Mouse (Mus musculus): ENCODE results near the gene Pdk1.
"Not testable (repeated sequence)": the region's sequence is repeated elsewhere in the genome, so short reads cannot be mapped to it uniquely, and the experiment has no call there.

Gene Pdk1

GRCm38 (mm10) chr2:71874422-71874821 is 1.4 kb downstream of the Pdk1 start:
- no peak for DNase-seq (ENCODE audit: low spot score in 2 of 2)

- no peak for DNase-seq (ENCODE audit: low spot score in 2 of 2)
Measured at GRCm38 (mm10) chr2:71874836-71875235, 1.8 kb downstream of the Pdk1 start.

GRCm38 (mm10) chr2:71877865-71878264 is 4.8 kb downstream of the Pdk1 start:
- DNase-seq (ENCODE audit: low spot score in 2 of 2) = no peak

- DNase-seq (ENCODE audit: low spot score in 2 of 2) = no peak
Measured at GRCm38 (mm10) chr2:71878441-71878840, 5.4 kb downstream of the Pdk1 start.

GRCm38 (mm10) chr2:71878943-71879342 is 5.9 kb downstream of the Pdk1 start:
- DNase-seq (ENCODE audit: low spot score in 2 of 2) = no peak

GRCm38 (mm10) chr2:71882914-71883651 is 10.1 kb downstream of the Pdk1 start:
- no peak for DNase-seq (ENCODE audit: low spot score in 2 of 2)

GRCm38 (mm10) chr2:71887269-71887668 is 14.2 kb downstream of the Pdk1 start:
- no peak for DNase-seq (ENCODE audit: low spot score in 2 of 2)

GRCm38 (mm10) chr2:71888437-71888836 is 15.4 kb downstream of the Pdk1 start:
- no peak for DNase-seq (ENCODE audit: low spot score in 2 of 2)

GRCm38 (mm10) chr2:71891536-71891935 is 18.5 kb downstream of the Pdk1 start:
- no peak for DNase-seq (ENCODE audit: low spot score in 2 of 2)

GRCm38 (mm10) chr2:71892741-71893349 is 19.8 kb downstream of the Pdk1 start:
- no peak for DNase-seq (ENCODE audit: low spot score in 2 of 2)

GRCm38 (mm10) chr2:71895596-71896286 is 22.7 kb downstream of the Pdk1 start:
- DNase-seq (ENCODE audit: low spot score in 2 of 2) = no peak

- no peak for DNase-seq (ENCODE audit: low spot score in 2 of 2)
Measured at GRCm38 (mm10) chr2:71897420-71897819, 24.4 kb downstream of the Pdk1 start.

- no peak for DNase-seq (ENCODE audit: low spot score in 2 of 2)
Measured at GRCm38 (mm10) chr2:71898335-71898856, 25.4 kb downstream of the Pdk1 start.

- DNase-seq (ENCODE audit: low spot score in 2 of 2) = no peak
Measured at GRCm38 (mm10) chr2:71899886-71900285, 26.9 kb downstream of the Pdk1 start.

GRCm38 (mm10) chr2:71905154-71905553 is 32.1 kb downstream of the Pdk1 start:
- DNase-seq (ENCODE audit: low spot score in 2 of 2) = no peak

GRCm38 (mm10) chr2:71906356-71906755 is 33.3 kb downstream of the Pdk1 start:
- DNase-seq (ENCODE audit: low spot score in 2 of 2) = not testable (repeated sequence)

- no peak for DNase-seq (ENCODE audit: low spot score in 2 of 2)
Measured at GRCm38 (mm10) chr2:71913911-71914310, 40.9 kb downstream of the Pdk1 start.

- DNase-seq (ENCODE audit: low spot score in 2 of 2) = peak in 1 of 2 experiments; percentile 9
Measured at GRCm38 (mm10) chr2:71919227-71919647, 46.2 kb downstream of the Pdk1 start.

GRCm38 (mm10) chr2:71924931-71925330 is 51.9 kb downstream of the Pdk1 start:
- not testable (repeated sequence) for DNase-seq (ENCODE audit: low spot score in 2 of 2)

GRCm38 (mm10) chr2:71934046-71934445 is 61.0 kb downstream of the Pdk1 start:
- no peak for DNase-seq (ENCODE audit: low spot score in 2 of 2)

GRCm38 (mm10) chr2:71936711-71937110 is 63.7 kb downstream of the Pdk1 start:
- DNase-seq (ENCODE audit: low spot score in 2 of 2) = no peak

GRCm38 (mm10) chr2:71937649-71938308 is 64.8 kb downstream of the Pdk1 start:
- no peak for DNase-seq (ENCODE audit: low spot score in 2 of 2)
